ENCODE assay signal across 16 mouse cellular contexts in genomic region chr15:93259933-93260332, GRCm38 (mm10). TPM values are rescaled to one million over a fixed set of nuclear protein-coding genes. Genes with fewer than 3 reads are reported as not detected.
DNase-seq lines count a peak whose midpoint lies in the region; ATAC-seq lines count a peak whose summit lies in the region.
"Had no signal": no experiment of that assay in that cellular context is flagged by ENCODE, and none has a peak within 500 bp of the region (broad histone marks: within the 10 kb centered on the region; RNA-seq: fewer than 3 reads in every experiment).

No protein-coding gene starts in this region.

- ATAC-seq in granulocyte monocyte progenitor cell, adult 5-6 weeks (replicated peaks; ENCODE audit: poor library complexity, severe bottlenecking) = peak; percentile 86
- ATAC-seq: forebrain, embryonic 14.5 days; forebrain, embryonic 16.5 days had no signal

- peak; percentile 79 for DNase-seq in heart, adult 11 months
- no peak for DNase-seq in heart, postnatal 10 days
- DNase-seq in adrenal gland, postnatal 4 days (ENCODE audit: low spot score in 2 of 2) = no peak
- DNase-seq in liver = no peak
- DNase-seq: adrenal gland, adult 2 months; adrenal gland, postnatal 10 days; adrenal gland, postnatal 25 days; cerebellum, adult 11-12 months; cerebellum, adult 2 months; cerebellum, adult 9-10 months; cerebellum, postnatal 10 days; cerebellum, postnatal 25 days; embryo, embryonic 11 days had no signal

- intact Hi-C loops in heart, postnatal 10 days (cut with DNase I) = no loop called here

RNA-seq across cellular contexts. Expression of gene Gxylt1, which starts 15.0 kb away (rescaled TPM):
- 10 to 100 TPM; 13.7 to 15.0 TPM for total RNA-seq in heart, postnatal 10 days (2021)
- 19.9 and 23.6 TPM in 2 replicates for total RNA-seq in granulocyte monocyte progenitor cell, adult 5-6 weeks (2014; fragmentation: Nextera tagmentation)
- total RNA-seq in granulocyte monocyte progenitor cell, adult 5-6 weeks (2017) = 33.4 and 33.6 TPM in 2 replicates
- total RNA-seq in adrenal gland, postnatal 4 days (2021) = 10 to 100 TPM; 32.9 to 33.2 TPM
